Comparison of ENCODE assay signal across 24 mouse cellular contexts in genomic region chr8:83922727-83923126, GRCm38 (mm10).
"Had no signal": no experiment of that assay in that cellular context is flagged by ENCODE, and none has a peak within 500 bp of the region (broad histone marks: within the 10 kb centered on the region; RNA-seq: fewer than 3 reads in every experiment).

No protein-coding gene starts in this region.

- H3K4me2 ChIP-seq: heart, embryonic 11.5 days; heart, embryonic 13.5 days; heart, embryonic 15.5 days; hindbrain, embryonic 13.5 days; hindbrain, embryonic 15.5 days; limb, embryonic 13.5 days; limb, embryonic 15.5 days; liver, embryonic 12.5 days had no signal

- H3K4me3 ChIP-seq: heart, adult 2 months; heart, embryonic 13.5 days; heart, embryonic 15.5 days; hindbrain, embryonic 13.5 days; hindbrain, embryonic 15.5 days; limb, embryonic 13.5 days; limb, embryonic 15.5 days; liver, embryonic 12.5 days had no signal

- H3K4me1 ChIP-seq: hindbrain, embryonic 13.5 days; hindbrain, embryonic 15.5 days; limb, embryonic 13.5 days; limb, embryonic 15.5 days had no signal

- H3K27me3 ChIP-seq: heart, embryonic 13.5 days; heart, embryonic 15.5 days; hindbrain, embryonic 13.5 days; hindbrain, embryonic 15.5 days; limb, embryonic 13.5 days; limb, embryonic 15.5 days; liver, embryonic 12.5 days had no signal

- ATAC-seq: forebrain, postnatal 0 days; hindbrain, postnatal 0 days; intestine, embryonic 16.5 days; liver, embryonic 12.5 days had no signal

- DNase-seq: forebrain, postnatal 0 days; gastrocnemius, postnatal 10 days; gastrocnemius, postnatal 36 days; heart, adult 11 months; heart, adult 2 months; heart, postnatal 14 days; heart, postnatal 36 days; kidney, adult 11 months; kidney, postnatal 14 days; layer of hippocampus, adult 9-11 months; layer of hippocampus, postnatal 36 days; left cerebral cortex, postnatal 4 days had no signal

- H3K9me3 ChIP-seq: heart, embryonic 13.5 days; heart, embryonic 15.5 days; hindbrain, embryonic 13.5 days; hindbrain, embryonic 15.5 days; limb, embryonic 13.5 days; limb, embryonic 15.5 days; liver, embryonic 12.5 days had no signal

- H3K27ac ChIP-seq: heart, adult 2 months; heart, embryonic 13.5 days; heart, embryonic 15.5 days; hindbrain, embryonic 13.5 days; hindbrain, embryonic 15.5 days; hindbrain, postnatal 0 days; kidney, postnatal 0 days; limb, embryonic 13.5 days; limb, embryonic 15.5 days; liver, embryonic 12.5 days; liver, embryonic 14.5 days had no signal

- H3K9ac ChIP-seq: forebrain, postnatal 0 days; heart, embryonic 13.5 days; heart, embryonic 15.5 days; hindbrain, embryonic 13.5 days; hindbrain, embryonic 15.5 days; limb, embryonic 13.5 days; limb, embryonic 15.5 days; liver, embryonic 12.5 days; liver, embryonic 14.5 days had no signal
